Mouse (Mus musculus) embryonic fibroblast, embryonic 13.5 days (primary cell): ENCODE measurements at regions not wholly inside any gene's neighbourhood (a gene's known extent, or its start where the extent isn't known, plus 50 kb on each side); places are given as distances from the start of the nearest gene placed in this dataset.
A peak's percentile ranks its signal among the peaks of the same experiment; 100 is the strongest.

ENCODE experiments used
- H3K27ac ChIP-seq: 2 replicates; pipeline ENCODE4 v1.5.1; 2012; ENCODE audit warnings: low read length, control low read depth, inconsistent platforms; ENCODE audit not compliant: insufficient read depth
- H3K4me1 ChIP-seq: 2 replicates; pipeline ENCODE4 v1.6.1; 2011; ENCODE audit warnings: low read length; ENCODE audit not compliant: control insufficient read depth, insufficient read depth
- H3K4me3 ChIP-seq: 2 replicates; pipeline ENCODE4 v1.5.1; 2011; ENCODE audit warnings: mild to moderate bottlenecking, control low read depth, low read length; ENCODE audit not compliant: insufficient read depth
- CTCF ChIP-seq: IDR thresholded peaks from 2 replicates; pipeline ENCODE4 v1.5.1; 2011; ENCODE audit warnings: mild to moderate bottlenecking, control low read depth, low read length, moderate library complexity, borderline replicate concordance; ENCODE audit not compliant: insufficient read depth
- POLR2A ChIP-seq: IDR thresholded peaks from 2 replicates; pipeline ENCODE4 v1.6.1; 2011; ENCODE audit warnings: low read depth, mild to moderate bottlenecking, control low read depth, low read length, moderate library complexity

DNA sequence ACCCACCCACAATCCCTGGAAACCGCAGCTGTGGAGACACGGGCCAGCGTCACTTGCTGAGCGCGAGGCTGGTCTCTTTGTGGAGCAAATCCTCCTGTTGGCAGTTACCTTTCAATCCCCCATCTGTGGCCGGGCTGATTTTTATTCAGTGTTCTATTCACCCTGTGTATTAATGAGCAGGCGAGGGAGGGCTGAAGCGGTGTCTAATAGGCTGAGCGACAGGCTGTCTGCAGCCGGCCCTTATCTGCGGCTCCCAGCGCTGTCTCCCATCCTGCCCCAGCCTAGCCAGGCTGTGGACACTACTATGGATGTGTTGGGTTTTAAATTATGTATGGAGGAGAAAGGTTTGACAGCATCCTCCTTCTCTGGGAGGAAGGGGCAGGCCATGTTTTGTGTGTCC is 138.3 kb upstream of the Gm26897 start:
- Histone ChIP-seq H3K4me3 (no peak overlapping the region), H3K4me1 (peaks cover 1% of the 10 kb centered on the region; the same call in 1 of the 2 replicates), H3K27ac (no peak overlapping the region)
- TF ChIP-seq CTCF (no peak), POLR2A (no peak)

DNA sequence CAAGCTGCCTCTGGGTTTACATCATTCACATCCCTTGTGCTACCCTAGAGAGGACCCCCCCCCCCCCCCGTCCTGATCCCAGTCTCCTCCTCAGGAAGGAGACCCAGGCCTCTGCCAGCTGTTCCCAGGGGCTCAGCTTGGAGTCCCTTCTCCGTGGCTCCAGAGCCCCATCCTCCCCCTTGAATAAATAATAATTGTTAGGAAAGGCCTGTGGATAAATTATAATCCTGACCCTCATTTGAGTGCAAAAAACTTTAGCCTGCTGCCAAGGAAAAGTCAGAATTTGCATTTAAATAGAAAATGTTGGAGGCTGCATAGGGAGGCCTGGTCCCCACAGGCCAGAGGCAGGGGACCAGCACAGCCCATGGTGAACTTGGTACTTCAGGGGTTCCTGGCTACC is 136.0 kb upstream of the Gm26897 start:
- Histone ChIP-seq H3K4me1 (0 out of 2 replicates have a peak, but pooled peaks cover 3% of the 10 kb centered on the region), H3K4me3 (no peak overlapping the region), H3K27ac (no peak overlapping the region)
- TF ChIP-seq CTCF = no peak
- TF ChIP-seq POLR2A = no peak

DNA sequence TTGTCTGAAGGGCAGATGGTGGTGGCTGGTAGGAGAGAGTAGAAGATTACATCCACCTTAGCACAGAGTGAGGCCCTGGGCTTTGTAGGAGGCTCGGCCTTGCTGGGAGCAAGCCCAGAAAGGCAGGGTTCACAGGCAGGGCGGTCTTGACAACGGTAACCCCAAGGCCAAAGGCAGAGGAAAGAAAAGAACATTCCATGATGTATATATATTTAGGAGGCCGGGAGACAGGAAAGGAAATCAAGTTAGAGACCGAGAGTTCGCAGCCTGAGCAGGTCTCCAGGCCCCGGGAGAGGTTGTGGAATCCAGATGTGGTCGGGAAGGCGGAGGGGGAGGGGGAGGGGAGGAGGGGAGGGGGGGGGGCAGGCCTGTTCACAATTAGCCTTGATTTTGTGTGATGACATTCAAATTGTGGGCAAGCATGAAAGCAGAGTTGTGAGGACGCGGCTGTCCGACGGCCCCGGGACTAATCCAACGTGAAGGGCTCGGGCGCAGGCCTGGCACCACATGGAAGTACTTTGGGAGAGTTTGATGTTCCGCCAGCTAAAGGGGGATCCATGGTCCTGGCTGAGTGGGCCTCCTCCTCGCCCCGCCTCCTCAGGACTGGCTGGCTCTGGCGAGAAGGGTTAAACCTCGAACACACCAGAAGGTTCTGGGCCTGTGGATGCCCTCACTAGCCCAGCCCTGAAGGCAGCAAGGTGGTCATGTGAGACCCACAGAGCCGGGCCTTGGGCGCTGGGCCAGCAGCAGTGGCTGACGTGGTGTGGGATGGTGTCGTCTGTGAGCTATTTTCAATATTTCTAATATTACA is 131.8 kb upstream of the Gm26897 start:
- no peak overlapping the region for H3K4me3 ChIP-seq
- 0 out of 2 replicates have a peak, but pooled peaks cover 3% of the 10 kb centered on the region for H3K4me1 ChIP-seq
- H3K27ac ChIP-seq = peak overlapping the region; percentile 51
- no peak for TF ChIP-seq POLR2A
- TF ChIP-seq CTCF = no peak

DNA sequence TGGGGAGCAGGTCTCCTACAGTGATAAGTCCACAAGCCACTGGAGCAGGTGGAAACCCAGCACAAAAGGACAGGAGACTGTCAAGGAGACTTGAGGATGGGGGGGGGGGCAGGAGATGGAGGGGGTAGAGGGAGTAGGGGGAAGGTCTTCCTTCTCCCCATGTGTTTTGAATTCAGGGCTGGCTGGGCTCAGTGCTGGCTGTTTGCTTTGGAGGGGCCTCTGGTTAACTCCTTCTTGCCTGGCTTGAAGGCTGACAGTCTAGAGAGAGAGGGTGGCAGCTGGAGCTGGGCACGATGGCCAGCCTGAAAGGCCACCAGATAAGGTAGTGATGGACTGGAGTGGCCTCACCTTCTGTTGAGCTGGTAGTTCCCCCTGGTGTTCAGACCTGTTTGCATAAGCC is 120.0 kb upstream of the Gm26897 start:
- 0 out of 2 replicates have a peak, but pooled peaks cover under 1% of the 10 kb centered on the region for H3K4me1 ChIP-seq
- TF ChIP-seq POLR2A = no peak
- no peak for TF ChIP-seq CTCF
- no peak overlapping the region for H3K27ac ChIP-seq
- no peak overlapping the region for H3K4me3 ChIP-seq

DNA sequence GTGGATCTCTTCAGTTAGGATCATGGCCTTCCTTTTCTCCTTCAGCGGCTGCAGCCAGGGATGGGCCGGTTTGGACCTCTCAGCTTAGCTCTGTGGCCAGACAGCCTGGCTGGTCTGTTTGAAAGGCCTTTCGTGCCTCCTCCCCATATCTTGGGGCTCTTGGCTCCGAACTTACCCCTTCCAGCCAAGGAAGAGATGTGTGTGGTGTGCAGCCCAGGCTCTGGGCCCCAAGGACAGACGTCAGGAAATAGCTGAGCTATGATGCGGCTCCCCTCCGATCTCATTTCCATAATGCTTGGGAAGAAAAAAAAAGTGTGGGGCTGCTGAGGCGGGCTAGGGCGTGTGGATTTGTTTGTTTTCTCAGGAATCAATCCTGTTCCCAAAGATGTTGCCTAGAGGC is 113.8 kb upstream of the Gm26897 start:
- H3K4me3 ChIP-seq = no peak overlapping the region
- peak overlapping the region; percentile 96 for H3K27ac ChIP-seq
- TF ChIP-seq POLR2A = peak; percentile 70
- no peak for TF ChIP-seq CTCF
- peaks cover 16% of the 10 kb centered on the region for H3K4me1 ChIP-seq

DNA sequence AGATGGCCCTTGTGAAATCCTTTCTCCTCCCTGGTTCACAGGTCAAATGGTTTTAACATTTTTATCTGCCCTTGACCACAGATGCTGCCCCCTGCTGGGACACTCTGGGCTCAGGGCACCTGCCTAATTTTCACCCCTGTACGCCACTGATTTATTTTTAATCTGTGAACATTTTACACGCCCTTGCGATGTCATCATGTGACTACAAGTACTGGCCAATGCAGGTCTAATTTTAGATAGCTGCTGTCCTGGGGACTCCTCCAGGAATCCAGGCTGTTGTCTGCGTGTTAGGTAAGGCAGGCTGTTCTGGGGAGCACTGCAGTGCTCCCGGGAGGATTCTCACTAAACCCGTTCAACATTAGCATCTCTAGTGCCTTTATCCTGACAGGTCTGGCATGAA is 113.1 kb upstream of the Gm26897 start:
- Histone ChIP-seq H3K27ac (peak overlapping the region; percentile 72), H3K4me1 (peaks cover 16% of the 10 kb centered on the region), H3K4me3 (no peak overlapping the region)
- no peak for TF ChIP-seq CTCF
- TF ChIP-seq POLR2A = no peak

DNA sequence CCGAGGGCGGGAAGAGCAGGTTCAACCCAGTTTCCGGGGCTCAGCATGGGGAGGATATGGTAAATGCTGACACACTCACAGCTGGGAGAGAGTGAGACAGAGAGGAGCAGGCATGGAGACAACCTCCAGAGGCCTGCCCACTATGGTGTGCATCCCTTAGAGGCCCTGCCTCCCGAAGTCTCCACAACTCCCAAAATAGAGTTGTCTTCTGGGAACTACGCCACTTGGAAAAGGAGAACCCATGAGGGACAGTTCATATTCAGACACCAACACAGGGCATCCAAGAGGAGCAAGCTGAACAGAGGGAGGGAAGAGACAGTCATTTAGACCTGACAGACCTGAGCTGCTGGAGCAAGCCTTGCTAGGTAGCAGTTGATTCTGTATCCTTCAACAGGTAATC is 111.2 kb upstream of the Gm26897 start:
- Histone ChIP-seq H3K4me1 (peaks cover 16% of the 10 kb centered on the region), H3K4me3 (no peak overlapping the region), H3K27ac (no peak overlapping the region)
- TF ChIP-seq POLR2A (no peak), CTCF (no peak)

DNA sequence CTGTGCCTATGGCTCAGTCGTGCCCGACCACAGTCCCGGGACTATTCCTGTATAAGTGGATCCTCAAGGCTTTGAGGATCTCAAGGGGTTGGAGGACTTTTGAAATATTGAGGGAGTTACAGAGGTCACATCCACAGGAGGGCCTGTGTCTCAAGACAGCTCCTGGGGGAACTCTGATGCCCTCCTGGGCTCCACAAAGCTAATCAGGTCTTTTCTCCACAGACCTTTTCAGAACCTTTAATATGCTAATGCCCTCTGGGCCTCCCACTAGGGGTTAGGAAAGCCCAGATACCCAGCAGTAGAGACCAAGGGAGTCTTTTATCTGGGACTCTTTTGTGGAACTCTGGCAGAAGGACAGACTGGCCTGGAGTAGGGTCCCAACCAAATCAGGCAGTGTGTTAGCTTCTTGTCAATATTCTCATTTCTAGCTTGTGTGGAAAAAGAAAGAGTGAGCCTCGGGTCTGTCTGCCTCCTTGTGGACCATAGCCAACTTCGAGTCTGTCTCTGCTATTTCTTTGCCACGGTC is 107.4 kb upstream of the Gm26897 start:
- Histone ChIP-seq H3K4me3 (no peak overlapping the region), H3K27ac (no peak overlapping the region), H3K4me1 (no peaks in the 10 kb centered on the region)
- TF ChIP-seq POLR2A (no peak), CTCF (no peak)

DNA sequence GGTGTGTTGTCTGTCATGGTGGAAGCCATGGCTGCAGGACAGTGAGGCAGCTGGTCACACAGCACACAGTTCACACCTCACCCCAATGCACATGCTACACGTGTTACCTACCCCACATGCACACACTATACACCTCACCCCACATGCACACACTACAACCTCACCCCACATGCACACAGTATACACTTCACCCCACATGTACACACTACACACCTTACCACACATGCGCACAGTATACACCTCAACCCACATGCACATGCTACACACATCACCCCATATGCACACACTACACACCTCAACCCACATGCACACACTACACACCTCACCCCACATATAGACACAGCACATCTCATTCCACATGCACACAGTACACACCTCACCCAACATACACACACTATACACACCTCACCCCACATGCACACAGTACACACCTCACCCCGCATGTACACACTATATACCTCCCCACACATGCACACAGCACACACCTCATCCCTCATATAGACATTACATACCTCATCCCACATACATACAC is 103.3 kb upstream of the Gm26897 start:
- Histone ChIP-seq H3K4me1 (no peaks in the 10 kb centered on the region), H3K27ac (no peak overlapping the region), H3K4me3 (no peak overlapping the region)
- TF ChIP-seq POLR2A = no peak
- TF ChIP-seq CTCF = no peak

DNA sequence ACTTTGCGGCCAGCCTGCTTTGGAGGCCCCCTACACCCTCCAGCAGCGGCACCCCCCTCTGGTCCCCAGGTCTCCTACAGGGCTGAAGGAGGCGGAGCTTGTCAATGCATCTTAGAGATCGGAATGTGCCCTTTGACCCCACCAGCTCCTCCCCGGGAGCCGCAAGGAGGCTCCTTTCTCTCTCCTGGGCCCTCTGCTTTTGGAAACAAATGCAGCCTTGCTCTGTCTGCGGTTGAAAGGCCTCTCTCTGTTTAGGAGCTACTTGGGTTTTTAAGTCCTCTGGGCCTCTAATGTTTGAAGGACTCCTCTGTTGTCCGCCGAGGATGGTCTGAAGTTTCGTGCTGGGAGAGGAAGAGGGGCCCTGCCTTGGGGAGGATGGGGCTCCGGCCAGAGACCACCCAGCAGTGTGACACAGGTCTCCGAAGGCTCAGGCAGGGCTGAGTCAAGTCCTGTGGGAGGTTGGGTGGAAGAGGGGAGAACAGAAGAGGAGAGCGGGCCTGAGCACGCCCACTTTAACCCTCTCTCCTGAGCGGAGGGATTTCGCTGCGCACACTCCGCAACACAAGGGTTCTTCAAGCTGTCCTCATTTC is 102.1 kb upstream of the Gm26897 start:
- TF ChIP-seq CTCF = no peak
- no peak for TF ChIP-seq POLR2A
- H3K4me1 ChIP-seq = no peaks in the 10 kb centered on the region
- H3K27ac ChIP-seq = peak overlapping the region; percentile 41; the same call in 1 of the 2 replicates
- no peak overlapping the region for H3K4me3 ChIP-seq
